Mouse (Mus musculus): ENCODE measurements at regions not wholly inside any gene's neighbourhood (a gene's known extent, or its start where the extent isn't known, plus 50 kb on each side); places are given as distances from the start of the nearest gene placed in this dataset.

GRCm38 (mm10) chr17:64208152-64208855 lies 123.4 kb downstream of the Pja2 start:
- H3K27ac ChIP-seq (ENCODE audit: low read depth, low read length) = no peak overlapping the region
- H3K4me3 ChIP-seq (ENCODE audit: low read depth, low read length) = no peak overlapping the region
- H3K4me2 ChIP-seq (ENCODE audit: low read depth, low read length, poor library complexity, severe bottlenecking) = no peak overlapping the region
- no peaks in the 10 kb centered on the region for H3K36me3 ChIP-seq (ENCODE audit: insufficient read depth, low read length)
- no peak for TF ChIP-seq CTCF (IDR thresholded peaks at IDR 0.05)
- ATAC-seq (ENCODE audit: low FRiP score) = no peak
- 76% methylated on average over 13 of the region's 13 CpGs for WGBS
- no peak overlapping the region for H3K9ac ChIP-seq (replicated peaks; ENCODE audit: low read length, poor library complexity, severe bottlenecking)
- H3K9me3 ChIP-seq (ENCODE audit: low read length) = no peaks in the 10 kb centered on the region
- H3K27me3 ChIP-seq (ENCODE audit: insufficient read depth, low read length) = no peaks in the 10 kb centered on the region
- DNase-seq (ENCODE audit: low spot score) = no peak
- H3K4me1 ChIP-seq (ENCODE audit: insufficient read depth, low read length) = no peaks in the 10 kb centered on the region

- H3K9ac ChIP-seq (replicated peaks; ENCODE audit: low read length, poor library complexity, severe bottlenecking) = no peak overlapping the region
- H3K27ac ChIP-seq (ENCODE audit: low read depth, low read length) = no peak overlapping the region
- TF ChIP-seq CTCF (IDR thresholded peaks at IDR 0.05) = no peak
- ATAC-seq (ENCODE audit: low FRiP score) (no peak), DNase-seq (ENCODE audit: low spot score) (no peak)
- no peak overlapping the region for H3K4me2 ChIP-seq (ENCODE audit: low read depth, low read length, poor library complexity, severe bottlenecking)
- no peaks in the 10 kb centered on the region for H3K36me3 ChIP-seq (ENCODE audit: insufficient read depth, low read length)
- WGBS = 72% methylated on average over 14 of the region's 14 CpGs
- H3K4me1 ChIP-seq (ENCODE audit: insufficient read depth, low read length) = no peaks in the 10 kb centered on the region
- no peak overlapping the region for H3K4me3 ChIP-seq (ENCODE audit: low read depth, low read length)
- H3K9me3 ChIP-seq (ENCODE audit: low read length) = no peaks in the 10 kb centered on the region
- H3K27me3 ChIP-seq (ENCODE audit: insufficient read depth, low read length) = no peaks in the 10 kb centered on the region
Measured at GRCm38 (mm10) chr17:64206196-64206718, 125.5 kb downstream of the Pja2 start.

GRCm38 (mm10) chr17:64203611-64204010 lies 128.1 kb downstream of the Pja2 start:
- TF ChIP-seq CTCF (IDR thresholded peaks at IDR 0.05) = no peak
- H3K9me3 ChIP-seq (ENCODE audit: low read length) = no peaks in the 10 kb centered on the region
- no peak overlapping the region for H3K27ac ChIP-seq (ENCODE audit: low read depth, low read length)
- no peaks in the 10 kb centered on the region for H3K27me3 ChIP-seq (ENCODE audit: insufficient read depth, low read length)
- H3K4me1 ChIP-seq (ENCODE audit: insufficient read depth, low read length) = no peaks in the 10 kb centered on the region
- H3K36me3 ChIP-seq (ENCODE audit: insufficient read depth, low read length) = no peaks in the 10 kb centered on the region
- DNase-seq (ENCODE audit: low spot score) (no peak), ATAC-seq (ENCODE audit: low FRiP score) (no peak)
- H3K9ac ChIP-seq (replicated peaks; ENCODE audit: low read length, poor library complexity, severe bottlenecking) = no peak overlapping the region
- H3K4me2 ChIP-seq (ENCODE audit: low read depth, low read length, poor library complexity, severe bottlenecking) = no peak overlapping the region
- no peak overlapping the region for H3K4me3 ChIP-seq (ENCODE audit: low read depth, low read length)
- 83% methylated on average over 7 of the region's 7 CpGs for WGBS

- no peaks in the 10 kb centered on the region for H3K27me3 ChIP-seq (ENCODE audit: insufficient read depth, low read length)
- no peak overlapping the region for H3K27ac ChIP-seq (ENCODE audit: low read depth, low read length)
- no peak for TF ChIP-seq CTCF (IDR thresholded peaks at IDR 0.05)
- no peak overlapping the region for H3K9ac ChIP-seq (replicated peaks; ENCODE audit: low read length, poor library complexity, severe bottlenecking)
- WGBS = 89% methylated on average over 6 of the region's 6 CpGs
- DNase-seq (ENCODE audit: low spot score) (no peak), ATAC-seq (ENCODE audit: low FRiP score) (no peak)
- no peak overlapping the region for H3K4me3 ChIP-seq (ENCODE audit: low read depth, low read length)
- no peak overlapping the region for H3K4me2 ChIP-seq (ENCODE audit: low read depth, low read length, poor library complexity, severe bottlenecking)
- no peaks in the 10 kb centered on the region for H3K36me3 ChIP-seq (ENCODE audit: insufficient read depth, low read length)
- no peaks in the 10 kb centered on the region for H3K4me1 ChIP-seq (ENCODE audit: insufficient read depth, low read length)
- no peaks in the 10 kb centered on the region for H3K9me3 ChIP-seq (ENCODE audit: low read length)
Measured at GRCm38 (mm10) chr17:64202248-64202647, 129.5 kb downstream of the Pja2 start.

GRCm38 (mm10) chr17:64201609-64202008 lies 130.1 kb downstream of the Pja2 start:
- ATAC-seq (ENCODE audit: low FRiP score) (no peak), DNase-seq (ENCODE audit: low spot score) (no peak)
- no peak overlapping the region for H3K4me2 ChIP-seq (ENCODE audit: low read depth, low read length, poor library complexity, severe bottlenecking)
- no peaks in the 10 kb centered on the region for H3K4me1 ChIP-seq (ENCODE audit: insufficient read depth, low read length)
- WGBS = 94% methylated on average over 5 of the region's 5 CpGs
- no peak for TF ChIP-seq CTCF (IDR thresholded peaks at IDR 0.05)
- H3K9me3 ChIP-seq (ENCODE audit: low read length) = no peaks in the 10 kb centered on the region
- H3K9ac ChIP-seq (replicated peaks; ENCODE audit: low read length, poor library complexity, severe bottlenecking) = no peak overlapping the region
- H3K4me3 ChIP-seq (ENCODE audit: low read depth, low read length) = no peak overlapping the region
- no peak overlapping the region for H3K27ac ChIP-seq (ENCODE audit: low read depth, low read length)
- H3K27me3 ChIP-seq (ENCODE audit: insufficient read depth, low read length) = no peaks in the 10 kb centered on the region
- H3K36me3 ChIP-seq (ENCODE audit: insufficient read depth, low read length) = no peaks in the 10 kb centered on the region

GRCm38 (mm10) chr17:64200092-64200877 lies 131.4 kb downstream of the Pja2 start:
- no peak for TF ChIP-seq CTCF (IDR thresholded peaks at IDR 0.05)
- DNase-seq (ENCODE audit: low spot score) = peak; percentile 70
- WGBS = 73% methylated on average over 14 of the region's 14 CpGs

More at GRCm38 (mm10) chr17:64200092-64200877, 131.4 kb downstream of the Pja2 start:
- Histone ChIP-seq H3K27ac (ENCODE audit: low read depth, low read length) (no peak overlapping the region), H3K4me2 (ENCODE audit: low read depth, low read length, poor library complexity, severe bottlenecking) (no peak overlapping the region), H3K36me3 (ENCODE audit: insufficient read depth, low read length) (no peaks in the 10 kb centered on the region), H3K4me1 (ENCODE audit: insufficient read depth, low read length) (no peaks in the 10 kb centered on the region), H3K9ac (replicated peaks; ENCODE audit: low read length, poor library complexity, severe bottlenecking) (no peak overlapping the region), H3K4me3 (ENCODE audit: low read depth, low read length) (no peak overlapping the region), H3K9me3 (ENCODE audit: low read length) (no peaks in the 10 kb centered on the region), H3K27me3 (ENCODE audit: insufficient read depth, low read length) (no peaks in the 10 kb centered on the region)
- no peak for ATAC-seq (ENCODE audit: low FRiP score)
